Mouse (Mus musculus) monocyte, adult 2 months (primary cell): ENCODE data around the gene Nhp2.
"Not testable (repeated sequence)": the region's sequence is repeated elsewhere in the genome, so short reads cannot be mapped to it uniquely, and the experiment has no call there.

Experiments used
- DNase-seq, 2 experiments: peaks; one replicate each; pipeline ENCODE4 v3.0.0; 2022; ENCODE audit warnings: low spot score in 2 of 2, low read depth in 1 of 2

The Nhp2 gene

GRCm38 (mm10) chr11:51654891-51655290 is 35.4 kb downstream of the Nhp2 start:
- no peak for DNase-seq

GRCm38 (mm10) chr11:51656798-51657521 is 37.4 kb downstream of the Nhp2 start:
- DNase-seq: no peak

GRCm38 (mm10) chr11:51658291-51658690 is 38.8 kb downstream of the Nhp2 start:
- DNase-seq: no peak

- no peak for DNase-seq
Measured at GRCm38 (mm10) chr11:51658705-51659104, 39.2 kb downstream of the Nhp2 start.

GRCm38 (mm10) chr11:51661867-51662365 is 42.4 kb downstream of the Nhp2 start:
- DNase-seq: no peak

- DNase-seq: no peak
Measured at GRCm38 (mm10) chr11:51662632-51663031, 43.1 kb downstream of the Nhp2 start.

- DNase-seq: not testable (repeated sequence)
Measured at GRCm38 (mm10) chr11:51664747-51665146, 45.2 kb downstream of the Nhp2 start.

- DNase-seq: no peak
Measured at GRCm38 (mm10) chr11:51670846-51671245, 51.3 kb downstream of the Nhp2 start.

GRCm38 (mm10) chr11:51671376-51671775 is 51.8 kb downstream of the Nhp2 start:
- no peak for DNase-seq

GRCm38 (mm10) chr11:51673291-51673690 is 53.8 kb downstream of the Nhp2 start:
- no peak for DNase-seq
